Mouse (Mus musculus): ENCODE data around the gene Spats2. TPM values are rescaled to one million over a fixed set of nuclear protein-coding genes. Genes with fewer than 3 reads are reported as not detected.
"Not testable (repeated sequence)": the region's sequence is repeated elsewhere in the genome, so short reads cannot be mapped to it uniquely, and the experiment has no call there.

Spats2 gene
- total RNA-seq, 2 experiments from 2014 or later, result 4.5 to 4.6 TPM

GRCm38 (mm10) chr15:99138389-99138788 lies 12.7 kb downstream of the Spats2 start:
- DNase-seq, result no peak

GRCm38 (mm10) chr15:99139669-99140068 lies 14.0 kb downstream of the Spats2 start:
- peak; percentile 20 for DNase-seq

- DNase-seq, result no peak
Measured at GRCm38 (mm10) chr15:99150516-99150915, 24.8 kb downstream of the Spats2 start.

- no peak for DNase-seq
Measured at GRCm38 (mm10) chr15:99151324-99151723, 25.6 kb downstream of the Spats2 start.

- no peak for DNase-seq
Measured at GRCm38 (mm10) chr15:99153466-99153865, 27.8 kb downstream of the Spats2 start.

- DNase-seq, result not testable (repeated sequence)
Measured at GRCm38 (mm10) chr15:99154515-99154914, 28.8 kb downstream of the Spats2 start.

GRCm38 (mm10) chr15:99163512-99164365 lies 38.0 kb downstream of the Spats2 start:
- DNase-seq, result no peak

- DNase-seq, result no peak
Measured at GRCm38 (mm10) chr15:99172131-99172530, 46.4 kb downstream of the Spats2 start.

GRCm38 (mm10) chr15:99179639-99180038 lies 53.9 kb downstream of the Spats2 start:
- DNase-seq, result no peak

- no peak for DNase-seq
Measured at GRCm38 (mm10) chr15:99184217-99184914, 58.6 kb downstream of the Spats2 start.

GRCm38 (mm10) chr15:99194358-99194757 lies 68.6 kb downstream of the Spats2 start:
- no peak for DNase-seq

- no peak for DNase-seq
Measured at GRCm38 (mm10) chr15:99195043-99195442, 69.3 kb downstream of the Spats2 start.

GRCm38 (mm10) chr15:99198761-99199160 lies 73.0 kb downstream of the Spats2 start:
- no peak for DNase-seq

GRCm38 (mm10) chr15:99205959-99206358 lies 80.2 kb downstream of the Spats2 start:
- DNase-seq, result no peak

- no peak for DNase-seq
Measured at GRCm38 (mm10) chr15:99213183-99213582, 87.5 kb downstream of the Spats2 start.

GRCm38 (mm10) chr15:99214941-99215340 lies 89.2 kb downstream of the Spats2 start:
- no peak for DNase-seq

- DNase-seq, result no peak
Measured at GRCm38 (mm10) chr15:99215741-99216463, 90.2 kb downstream of the Spats2 start.

- DNase-seq, result no peak
Measured at GRCm38 (mm10) chr15:99217630-99218029, 91.9 kb downstream of the Spats2 start.

- no peak for DNase-seq
Measured at GRCm38 (mm10) chr15:99221315-99221952, 95.7 kb downstream of the Spats2 start.

- no peak for DNase-seq
Measured at GRCm38 (mm10) chr15:99222794-99223584, 97.3 kb downstream of the Spats2 start.

GRCm38 (mm10) chr15:99223585-99224207 lies 98.0 kb downstream of the Spats2 start:
- DNase-seq, result peak; percentile 42
